Mouse (Mus musculus) neutrophil, adult 83 days (primary cell): Measurements from ENCODE around the gene Slc5a8. TPM values are rescaled to one million over a fixed set of nuclear protein-coding genes. Genes with fewer than 3 reads are reported as not detected.

Source experiments
- total RNA-seq, 2 experiments: library from RNA; stranded (reverse); gene quantifications; one replicate each; pipeline ENCODE4 v1.2.4; 2023

The Slc5a8 gene
- not detected for total RNA-seq

DNA sequence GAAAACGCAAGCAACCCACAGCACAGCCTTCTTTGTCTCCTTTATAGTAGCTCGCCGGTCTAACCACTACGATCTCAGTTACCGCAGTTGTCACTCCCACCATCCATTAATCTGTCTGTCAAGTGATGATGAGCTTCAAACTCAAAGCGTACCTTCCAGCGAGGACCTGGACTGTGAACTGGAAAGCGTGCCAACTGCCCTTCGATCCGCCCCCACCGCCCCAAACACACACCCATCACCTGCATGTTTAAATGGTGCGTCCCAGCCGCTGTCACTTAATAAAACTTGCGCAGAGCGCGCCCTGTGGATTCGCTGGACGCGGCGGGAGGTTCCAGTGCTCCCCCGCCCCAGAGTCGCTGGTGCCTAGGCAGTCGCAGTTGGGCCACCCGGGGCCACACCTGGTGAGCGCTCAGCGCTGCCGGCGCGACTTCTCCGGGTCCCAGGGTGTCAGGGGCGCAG is at the start of gene Slc5a8:
Gene Slc5a8 (plus strand): TSS at position 361 of the 459 bp plus-strand sequence.

Other genes with a start within 250 kb of the Slc5a8 start
- gene Spic, start 201.0 kb upstream of the Slc5a8 start, total RNA-seq = 1 to 10 TPM in 1 of 2 experiments, under 1 TPM in 1; 0.60 to 1.2 TPM
- gene Arl1, start 155.1 kb upstream of the Slc5a8 start, total RNA-seq = 10 to 100 TPM; 29.0 to 30.6 TPM
- 10 to 100 TPM in 1 of 2 experiments, 1 to 10 TPM in 1; 8.6 to 12.8 TPM for gene Utp20, start 59.2 kb upstream of the Slc5a8 start, total RNA-seq